Mouse (Mus musculus): ENCODE measurements at regions not wholly inside any gene's neighbourhood (a gene's known extent, or its start where the extent isn't known, plus 50 kb on each side); places are given as distances from the start of the nearest gene placed in this dataset.
"Not testable (repeated sequence)": the region's sequence is repeated elsewhere in the genome, so short reads cannot be mapped to it uniquely, and the experiment has no call there.

- no peak for DNase-seq (ENCODE audit: low read depth, low spot score)
Observed at GRCm38 (mm10) chr8:109311484-109312210, 182.2 kb upstream of the Pmfbp1 start.

- no peak for DNase-seq (ENCODE audit: low read depth, low spot score)
Observed at GRCm38 (mm10) chr8:109312731-109313130, 181.1 kb upstream of the Pmfbp1 start.

- no peak for DNase-seq (ENCODE audit: low read depth, low spot score)
Observed at GRCm38 (mm10) chr8:109320955-109321354, 172.9 kb upstream of the Pmfbp1 start.

GRCm38 (mm10) chr8:109323351-109323750, 170.5 kb upstream of the Pmfbp1 start:
- no peak for DNase-seq (ENCODE audit: low read depth, low spot score)

- DNase-seq (ENCODE audit: low read depth, low spot score): no peak
Observed at GRCm38 (mm10) chr8:109324241-109324640, 169.6 kb upstream of the Pmfbp1 start.

GRCm38 (mm10) chr8:109336203-109336602, 157.6 kb upstream of the Pmfbp1 start:
- no peak for DNase-seq (ENCODE audit: low read depth, low spot score)

- DNase-seq (ENCODE audit: low read depth, low spot score): no peak
Observed at GRCm38 (mm10) chr8:109338220-109338835, 155.5 kb upstream of the Pmfbp1 start.

- not testable (repeated sequence) for DNase-seq (ENCODE audit: low read depth, low spot score)
Observed at GRCm38 (mm10) chr8:109340647-109341046, 153.2 kb upstream of the Pmfbp1 start.

GRCm38 (mm10) chr8:109355168-109355567, 138.7 kb upstream of the Pmfbp1 start:
- DNase-seq (ENCODE audit: low read depth, low spot score): no peak

GRCm38 (mm10) chr8:109359396-109360051, 134.3 kb upstream of the Pmfbp1 start:
- DNase-seq (ENCODE audit: low read depth, low spot score): no peak

- no peak for DNase-seq (ENCODE audit: low read depth, low spot score)
Observed at GRCm38 (mm10) chr8:109360081-109360715, 133.6 kb upstream of the Pmfbp1 start.

- DNase-seq (ENCODE audit: low read depth, low spot score): no peak
Observed at GRCm38 (mm10) chr8:109360904-109361303, 132.9 kb upstream of the Pmfbp1 start.

- no peak for DNase-seq (ENCODE audit: low read depth, low spot score)
Observed at GRCm38 (mm10) chr8:109361575-109362361, 132.1 kb upstream of the Pmfbp1 start.

GRCm38 (mm10) chr8:109363185-109363845, 130.5 kb upstream of the Pmfbp1 start:
- DNase-seq (ENCODE audit: low read depth, low spot score): no peak

- DNase-seq (ENCODE audit: low read depth, low spot score): no peak
Observed at GRCm38 (mm10) chr8:109373977-109374376, 119.8 kb upstream of the Pmfbp1 start.

GRCm38 (mm10) chr8:109384881-109385280, 108.9 kb upstream of the Pmfbp1 start:
- DNase-seq (ENCODE audit: low read depth, low spot score): no peak

GRCm38 (mm10) chr8:109395133-109395855, 98.5 kb upstream of the Pmfbp1 start:
- no peak for DNase-seq (ENCODE audit: low read depth, low spot score)

- no peak for DNase-seq (ENCODE audit: low read depth, low spot score)
Observed at GRCm38 (mm10) chr8:109399616-109400015, 94.2 kb upstream of the Pmfbp1 start.

GRCm38 (mm10) chr8:109400192-109400591, 93.6 kb upstream of the Pmfbp1 start:
- no peak for DNase-seq (ENCODE audit: low read depth, low spot score)

GRCm38 (mm10) chr8:109407913-109408312, 85.9 kb upstream of the Pmfbp1 start:
- DNase-seq (ENCODE audit: low read depth, low spot score): no peak

All from CD4-positive, CD25-positive, alpha-beta regulatory T cell, adult 2 months (primary cell).